Mouse (Mus musculus) liver, postnatal 0 days (tissue): Measurements from ENCODE around the gene Sptlc2.

Source experiments
- CTCF ChIP-seq: sonication (generic); IDR thresholded peaks from 2 replicates; pipeline ENCODE4 v1.5.1; 2016; ENCODE audit warnings: antibody characterized with exemption, low read depth
- EP300 ChIP-seq: IDR thresholded peaks from 2 replicates; pipeline ENCODE4 v1.6.1; 2016; ENCODE audit warnings: antibody characterized with exemption, low read depth, mild to moderate bottlenecking

- TF ChIP-seq CTCF, result no peak
- TF ChIP-seq EP300, result no peak
These were observed 17.6 kb upstream of the Sptlc2 start for GRCm38 (mm10) chr12:87405721-87406120.
